Mouse (Mus musculus) c-Kit-negative CD71-positive TER-119-positive erythroid progenitor cells, embryonic 14.5 days (primary cell): ENCODE results near the gene Fam173b.

Source experiments
- DNase-seq: peaks from one replicate; pipeline ENCODE4 v3.0.0-alpha.2; 2013; ENCODE audit warnings: low read depth, low spot score

Gene Fam173b

DNA sequence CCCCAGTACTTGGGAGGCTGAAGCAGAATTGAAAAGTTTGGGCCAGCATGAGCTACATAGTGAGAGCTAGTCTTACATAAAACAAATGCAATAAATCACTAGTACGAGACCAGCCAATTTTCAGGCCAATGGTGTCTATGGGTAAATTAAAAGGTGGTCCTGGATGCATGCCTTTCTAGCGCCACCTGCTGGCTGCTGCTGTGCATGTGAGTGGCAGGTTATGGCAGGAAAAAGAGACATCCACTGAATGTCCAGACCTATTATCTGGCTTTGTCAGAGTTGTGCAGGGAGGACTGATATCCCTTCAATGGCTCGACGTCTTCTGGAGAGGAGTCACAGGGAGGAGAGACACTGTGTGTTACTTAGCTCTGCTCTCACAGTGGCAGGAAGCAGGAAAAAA is 15.1 kb upstream of the Fam173b start:
- DNase-seq: peak; percentile 58

DNA sequence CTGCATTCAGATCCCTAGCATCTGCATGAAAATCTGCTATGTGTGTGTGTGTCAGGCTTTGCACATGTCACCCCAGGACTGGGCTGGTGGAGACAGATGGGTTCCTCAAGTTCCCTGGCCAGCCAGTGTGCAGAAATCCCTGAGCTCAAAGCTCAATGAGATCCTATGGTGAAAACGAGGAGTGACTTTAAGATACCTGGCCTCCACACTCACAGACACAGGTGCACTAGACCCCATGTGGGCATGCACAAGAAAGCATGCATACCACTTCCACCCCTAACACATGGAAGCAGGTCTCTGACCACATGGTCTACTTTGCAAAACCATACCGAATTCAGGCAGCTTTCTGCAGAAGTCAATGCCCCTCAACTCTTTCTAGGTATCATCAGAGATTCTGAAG is 13.9 kb upstream of the Fam173b start:
- no peak for DNase-seq

DNA sequence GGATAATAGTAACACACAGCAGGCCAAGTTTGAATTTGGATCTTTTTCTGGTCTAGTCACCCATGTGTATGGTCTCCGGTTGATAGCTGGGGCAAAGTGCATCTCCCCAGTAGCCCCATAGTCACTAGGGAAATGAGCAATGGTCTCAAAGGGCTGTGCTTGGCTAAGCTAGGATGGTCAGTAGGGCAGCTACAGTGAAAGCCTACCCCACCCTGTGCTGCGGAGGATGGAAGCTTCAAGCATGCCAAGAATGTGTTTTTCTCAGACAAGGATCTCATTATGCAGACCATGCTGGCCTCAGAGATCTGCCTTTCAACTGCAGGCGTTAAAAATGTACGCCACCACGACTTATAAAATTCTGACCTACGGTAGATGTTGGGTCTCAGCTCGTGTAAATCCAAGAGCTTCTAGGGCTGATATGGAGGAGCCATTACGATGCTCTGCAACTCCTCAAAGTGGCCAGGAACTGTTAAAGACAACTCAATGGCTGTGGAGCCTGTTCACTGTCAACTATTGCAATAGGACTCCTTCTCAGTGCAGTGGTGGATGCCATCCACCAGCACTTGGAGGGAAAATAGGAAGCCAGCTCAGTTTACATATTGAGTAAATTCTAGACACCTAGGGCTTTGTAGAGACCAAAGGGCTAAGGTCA is 12.5 kb upstream of the Fam173b start:
- DNase-seq: no peak

DNA sequence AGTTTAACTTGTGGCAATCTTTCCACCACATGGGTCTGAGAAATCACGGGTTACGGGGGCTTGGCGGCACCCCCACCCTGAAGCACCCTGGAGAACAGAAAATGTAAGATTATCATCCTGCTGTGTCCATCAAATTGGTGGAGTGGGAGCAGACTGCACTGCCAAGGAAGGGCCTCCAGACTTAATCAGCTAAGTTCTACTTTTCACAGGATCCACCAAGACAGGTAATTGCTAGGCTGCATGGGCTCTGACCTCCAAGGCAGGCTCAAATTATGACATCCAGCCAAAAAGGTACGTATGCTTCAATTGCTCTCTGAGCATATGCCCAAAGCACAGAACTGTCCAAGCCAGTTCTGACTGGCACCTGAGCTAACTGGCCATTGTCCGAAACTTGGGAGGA is 11.5 kb upstream of the Fam173b start:
- no peak for DNase-seq

DNA sequence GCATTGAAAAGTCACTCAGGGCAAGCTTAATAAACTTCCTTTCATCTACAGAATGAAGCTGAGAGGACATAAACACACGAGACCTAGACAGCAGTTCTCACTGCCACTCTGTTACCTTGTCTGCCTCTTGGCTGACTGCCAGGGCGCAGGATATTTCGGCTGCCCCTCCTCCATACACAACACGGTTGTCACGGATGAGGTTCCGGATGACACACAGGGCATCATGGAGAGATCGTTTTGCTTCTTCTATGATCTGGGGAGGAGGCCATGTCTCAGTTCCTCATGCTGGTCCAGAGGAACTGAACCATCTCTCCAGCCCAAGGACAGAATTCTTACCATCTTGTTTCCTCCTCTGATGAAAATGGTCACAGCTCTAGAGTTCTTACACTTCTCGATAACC is 9.1 kb upstream of the Fam173b start:
- no peak for DNase-seq

DNA sequence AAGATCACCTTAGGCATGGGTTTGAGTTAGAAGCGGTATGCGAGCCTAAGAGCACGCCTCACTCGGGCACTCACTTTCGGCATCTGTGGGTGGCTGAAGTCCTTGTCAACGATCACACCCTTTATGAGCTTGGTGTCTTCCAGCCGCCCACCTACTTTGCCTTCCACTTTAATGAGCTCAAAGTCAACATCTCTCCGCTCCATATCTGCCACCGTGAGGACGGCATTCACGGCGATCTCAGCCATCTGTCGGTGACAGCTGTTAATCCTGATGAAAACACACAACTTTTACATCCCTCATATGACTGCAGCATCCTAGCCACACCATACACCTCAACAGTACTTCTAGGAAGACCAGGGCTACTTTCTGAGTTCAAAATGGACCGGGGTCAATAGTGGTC is 7.4 kb upstream of the Fam173b start:
- no peak for DNase-seq

DNA sequence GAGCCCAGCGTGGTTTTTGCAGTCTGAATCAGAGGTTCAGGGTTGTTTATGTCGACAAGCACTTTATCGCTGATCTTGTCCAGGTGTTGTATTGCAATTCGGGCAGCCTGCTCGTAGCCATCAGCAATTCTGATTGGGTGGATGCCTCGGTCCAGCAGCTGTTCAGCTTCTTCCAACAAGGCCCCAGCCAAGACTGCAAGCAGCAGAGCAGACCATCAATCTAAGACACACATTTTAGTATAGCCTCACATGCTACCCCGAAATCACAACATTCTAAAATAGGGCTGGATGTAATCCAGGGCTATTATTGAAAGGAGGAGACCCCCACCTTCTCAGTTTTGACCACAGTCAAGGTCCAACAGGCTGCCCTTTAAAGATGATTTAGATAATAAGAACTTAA is 6.0 kb upstream of the Fam173b start:
- no peak for DNase-seq

DNA sequence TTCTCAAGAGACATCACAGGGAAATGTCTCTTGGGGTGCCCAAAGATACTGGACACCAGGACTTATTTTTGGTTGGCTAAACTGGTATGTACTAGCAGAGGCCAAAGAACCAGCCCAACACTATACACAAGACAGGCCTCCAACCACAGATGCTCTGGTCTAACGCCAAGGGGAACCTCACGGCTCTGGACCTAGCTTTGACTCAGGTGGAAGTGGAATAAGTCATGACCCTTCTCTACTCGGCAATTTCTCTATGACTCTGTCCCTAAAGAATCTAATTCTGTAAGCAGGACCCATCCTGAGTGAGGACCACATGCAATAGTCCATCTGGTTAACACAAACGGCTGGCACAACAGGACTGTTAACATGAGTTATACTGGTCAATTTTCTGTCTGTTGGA is 1.8 kb upstream of the Fam173b start:
- no peak for DNase-seq

DNA sequence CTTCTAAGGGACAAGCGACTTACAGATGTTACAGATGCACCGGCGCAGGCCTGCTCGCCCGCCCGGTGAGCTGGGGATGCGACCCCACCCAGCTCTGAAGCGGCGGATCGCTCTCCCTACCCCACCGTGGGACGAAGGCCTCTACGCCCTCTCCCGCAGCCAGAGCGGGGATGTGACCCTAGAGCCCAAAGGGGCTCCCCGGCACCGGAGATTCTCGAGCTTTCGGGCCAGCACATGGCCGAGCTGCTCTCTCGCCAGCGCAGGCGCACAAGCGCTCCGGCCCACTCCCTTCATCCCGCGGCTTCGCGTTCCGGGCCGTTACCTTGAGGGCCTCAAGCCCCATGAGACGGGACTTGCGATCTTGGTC is 390 bp upstream of the Fam173b start:
- no peak for DNase-seq

DNA sequence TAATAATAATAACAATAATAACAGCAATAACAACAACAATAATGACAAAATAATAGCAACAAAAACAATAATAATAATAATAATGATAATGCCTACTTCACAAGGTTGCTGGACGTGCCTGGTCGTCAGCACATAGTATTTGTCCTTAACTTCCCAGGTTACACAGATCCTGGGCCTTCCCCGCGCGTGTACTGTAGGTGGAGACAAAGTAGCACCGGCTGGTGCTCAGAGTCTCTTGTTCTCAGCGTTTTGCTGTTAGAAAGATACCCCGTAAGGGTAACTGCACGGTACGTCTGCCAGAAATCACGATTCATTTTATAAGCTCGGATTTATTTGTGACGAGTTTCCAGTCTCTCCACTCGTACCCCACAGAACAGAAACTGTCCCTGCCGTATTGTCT is 774 bp downstream of the Fam173b start:
- DNase-seq: peak; percentile 48

DNA sequence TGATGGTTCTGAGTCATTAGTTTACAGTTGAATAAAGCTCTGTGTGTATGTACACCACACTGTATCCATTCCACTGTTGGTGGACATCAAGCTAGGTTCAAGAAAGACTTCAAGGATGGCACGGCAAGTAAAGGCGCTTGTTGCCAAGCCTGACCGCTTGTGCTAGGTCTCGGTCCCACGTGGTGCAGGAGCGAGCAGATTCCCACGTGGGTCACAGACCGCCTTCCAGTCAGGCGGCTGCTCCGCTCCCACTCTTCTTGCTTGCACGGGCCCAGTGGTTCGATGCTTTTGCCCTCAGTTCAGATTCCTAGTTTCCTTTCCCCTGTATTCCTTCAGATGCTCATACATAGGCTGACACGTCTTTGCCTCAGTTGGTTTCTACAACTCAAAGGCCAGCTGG is 1.5 kb downstream of the Fam173b start:
- DNase-seq: no peak

DNA sequence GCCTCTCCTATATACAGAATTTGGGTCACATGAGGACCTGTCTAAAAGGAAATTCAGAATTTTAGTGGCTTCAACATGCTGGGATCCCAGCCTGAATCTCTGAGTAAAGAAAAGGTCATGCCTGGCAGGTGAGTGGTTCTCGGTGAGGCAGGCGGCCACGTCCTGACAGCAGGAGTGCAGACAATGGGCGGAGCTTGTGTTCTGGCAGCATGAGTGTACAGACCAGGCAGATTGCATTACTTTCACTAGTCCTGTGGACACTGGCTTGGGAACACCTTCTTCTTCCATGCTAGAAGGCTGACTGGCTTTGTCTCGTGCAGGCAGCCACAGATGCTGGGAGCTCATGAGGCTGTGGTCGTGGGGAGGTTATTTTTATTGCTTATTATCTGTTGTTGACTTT is 5.2 kb downstream of the Fam173b start:
- no peak for DNase-seq

DNA sequence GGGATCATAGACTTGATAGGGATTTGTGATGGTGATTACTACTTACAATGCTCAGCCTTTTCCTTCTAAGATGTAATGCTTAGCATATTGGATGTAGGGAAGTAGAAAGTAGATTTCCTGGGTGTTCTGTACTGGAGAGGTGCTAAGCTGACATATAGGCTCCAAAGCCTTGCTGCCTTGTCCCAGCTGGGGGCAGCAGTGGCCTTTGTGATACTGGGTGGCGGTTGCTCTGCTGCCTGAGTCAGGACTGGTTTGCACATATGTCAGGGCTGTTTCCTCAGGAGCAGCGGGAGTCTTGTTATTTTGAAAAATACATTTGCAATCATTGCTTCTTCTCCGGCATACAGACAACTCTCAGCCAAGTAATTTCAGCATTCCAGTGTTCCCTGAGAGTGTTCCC is 9.4 kb downstream of the Fam173b start:
- no peak for DNase-seq

DNA sequence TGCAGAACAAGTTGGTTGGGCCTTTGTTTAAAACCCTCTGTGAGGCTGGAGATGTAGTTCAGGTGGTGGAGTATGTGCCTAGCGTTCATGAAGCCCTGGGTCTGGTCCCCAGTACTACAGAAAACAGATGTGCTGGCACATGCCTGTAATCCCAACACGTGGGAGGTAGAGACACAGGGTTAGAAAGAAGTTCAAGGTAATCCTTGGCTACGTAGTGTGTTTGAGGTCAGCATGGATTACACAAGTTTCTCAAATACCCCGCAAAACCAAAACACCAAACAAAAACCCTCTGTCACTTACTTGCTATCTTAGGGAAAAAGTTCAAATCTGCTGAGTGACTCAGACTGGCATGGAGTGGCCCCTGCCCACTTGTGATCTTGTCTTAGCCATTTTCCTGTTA is 10.3 kb downstream of the Fam173b start:
- DNase-seq: no peak

DNA sequence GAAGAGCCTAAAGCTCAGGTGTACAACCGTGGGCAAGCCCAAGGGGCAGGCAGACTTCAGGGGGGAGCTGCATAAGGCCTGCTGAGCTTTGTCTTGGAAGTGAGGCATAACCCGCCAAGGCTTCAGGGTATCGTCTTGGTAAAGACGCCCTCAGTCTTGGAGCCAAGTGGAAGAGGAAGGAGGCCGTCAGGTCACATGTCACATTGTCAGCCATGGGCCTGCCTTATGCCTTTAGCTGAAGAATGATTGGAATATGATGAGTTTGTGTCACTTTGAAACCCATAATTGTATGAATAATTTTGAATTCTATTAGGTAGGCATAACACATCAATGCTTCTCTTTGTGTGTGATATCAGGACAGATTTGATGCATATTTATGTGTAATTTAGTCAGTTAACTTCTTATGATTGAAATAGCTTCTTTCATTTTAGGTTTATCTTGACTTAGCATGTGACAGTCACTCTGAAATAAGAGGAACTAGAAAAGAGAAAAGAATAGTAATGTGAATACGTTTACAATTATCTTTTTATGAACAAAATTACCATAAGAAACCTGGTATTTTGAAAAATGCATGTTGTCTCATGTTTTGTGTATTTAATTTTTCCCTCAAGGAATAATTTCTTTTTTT is 12.3 kb downstream of the Fam173b start:
- no peak for DNase-seq

DNA sequence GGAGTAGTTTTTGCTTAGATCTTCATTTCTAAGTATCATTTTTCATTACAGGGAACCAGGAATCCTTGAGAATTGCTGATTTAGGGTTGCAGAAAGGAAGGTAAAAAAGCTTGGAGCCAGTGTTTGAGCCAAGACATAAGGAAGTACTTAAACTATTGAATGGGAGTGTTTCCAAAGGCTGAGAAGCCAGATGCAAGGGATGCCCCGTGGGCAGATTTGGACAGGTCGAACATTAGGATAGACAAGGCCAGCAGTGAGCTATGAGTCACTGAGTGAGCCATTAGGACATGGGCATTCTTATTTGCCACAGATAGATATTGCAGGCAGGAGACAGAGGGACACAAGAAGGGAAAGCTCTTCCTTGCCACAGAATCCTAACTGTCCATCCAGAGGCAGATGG is 13.0 kb downstream of the Fam173b start:
- DNase-seq: no peak

DNA sequence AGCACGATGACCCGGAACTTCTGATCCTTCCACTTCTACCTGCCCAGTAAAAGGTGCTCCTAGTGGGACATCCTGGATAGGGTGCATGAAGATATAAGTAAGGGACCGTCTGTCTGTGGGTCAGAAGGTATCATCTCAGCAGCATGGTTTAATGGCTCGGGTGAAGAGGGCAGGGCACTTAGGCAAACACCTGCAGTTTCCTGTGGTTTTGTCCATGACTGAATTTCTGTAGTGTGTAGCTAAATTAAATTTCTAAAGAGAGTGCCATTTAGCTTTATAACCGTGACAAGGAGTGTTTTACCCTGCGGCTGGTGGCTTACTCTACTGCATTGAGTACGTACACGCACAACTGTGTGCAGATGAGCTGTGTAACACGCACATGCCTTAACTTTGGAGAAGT is 15.6 kb downstream of the Fam173b start:
- DNase-seq: no peak

DNA sequence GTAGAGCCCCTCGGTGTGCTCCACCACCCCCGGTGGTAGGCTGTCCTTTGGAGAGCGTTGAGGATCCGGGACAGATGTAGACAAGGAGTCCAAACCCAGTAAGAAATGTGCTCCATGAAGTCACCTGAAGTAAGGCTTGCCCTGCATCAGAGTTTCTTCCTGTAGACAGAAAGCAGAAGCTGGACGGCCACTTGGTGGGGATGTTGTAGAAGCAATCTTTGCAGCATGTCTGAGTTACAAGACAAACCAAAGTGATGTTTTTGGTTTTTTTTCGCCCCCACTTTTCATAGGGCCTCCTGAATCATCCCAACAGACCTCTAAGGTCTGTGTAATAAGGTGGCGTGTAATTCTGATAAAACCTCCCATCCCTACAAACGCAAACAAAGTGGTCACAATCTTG is 17.9 kb downstream of the Fam173b start:
- no peak for DNase-seq

DNA sequence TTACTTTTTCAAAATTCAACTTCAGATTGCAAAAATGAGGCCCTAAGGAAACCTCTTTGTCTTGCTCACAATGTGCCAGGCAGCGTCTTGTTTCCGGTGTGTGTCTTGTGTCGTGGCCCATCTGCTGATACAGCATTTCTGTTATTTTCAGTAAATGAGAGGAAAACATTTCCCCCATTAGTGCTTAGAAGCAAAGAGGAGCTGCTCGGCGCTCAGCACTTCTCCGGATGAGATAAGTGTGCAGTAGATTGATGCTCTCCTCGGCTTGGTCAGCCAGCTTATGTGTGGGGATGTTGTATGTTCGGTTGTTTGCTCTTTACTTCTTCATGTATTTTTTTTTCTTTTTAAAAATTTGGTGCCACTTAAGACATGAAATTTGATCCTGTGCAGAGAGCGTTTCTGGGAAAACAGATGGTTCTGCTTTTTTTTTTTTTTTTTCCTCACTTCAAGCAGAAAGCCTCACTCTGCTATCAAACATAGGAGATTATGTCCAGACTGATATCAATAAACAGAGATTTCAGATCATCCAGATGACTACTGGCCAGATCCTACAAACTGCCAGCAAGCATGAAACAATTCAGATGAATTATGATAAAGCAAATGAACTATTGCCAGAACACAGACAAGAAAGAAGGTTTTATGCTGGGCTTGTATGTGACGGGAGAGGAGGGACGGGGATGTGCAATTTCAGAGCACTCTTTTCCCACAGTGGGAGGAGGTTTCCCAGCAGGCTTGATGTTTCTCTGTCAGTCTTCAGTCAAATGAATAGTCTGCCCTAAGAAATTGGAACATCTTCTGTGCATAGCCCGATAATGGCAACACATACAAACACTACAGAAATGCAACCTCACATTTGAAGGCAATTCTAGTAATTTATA is 25.9 kb downstream of the Fam173b start:
- DNase-seq: no peak

DNA sequence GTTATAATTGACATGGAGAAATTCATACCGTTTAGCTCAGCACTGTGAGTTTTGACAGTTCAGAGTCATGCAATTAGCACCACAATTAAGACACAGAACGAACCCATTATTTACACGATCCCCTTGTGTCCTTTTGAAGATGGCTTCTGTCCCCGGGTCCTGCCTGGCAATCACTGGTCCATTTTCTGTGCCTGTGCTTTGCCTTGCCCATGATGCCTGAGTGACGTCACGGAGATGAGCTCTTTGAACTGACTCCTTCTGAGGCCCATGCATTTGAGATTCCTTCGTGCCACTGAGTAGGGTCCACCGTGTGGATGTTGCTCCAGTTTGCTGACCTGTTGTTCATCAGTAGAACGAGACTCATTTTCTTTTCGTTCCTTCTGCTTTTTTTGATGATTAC is 26.5 kb downstream of the Fam173b start:
- DNase-seq: no peak

DNA sequence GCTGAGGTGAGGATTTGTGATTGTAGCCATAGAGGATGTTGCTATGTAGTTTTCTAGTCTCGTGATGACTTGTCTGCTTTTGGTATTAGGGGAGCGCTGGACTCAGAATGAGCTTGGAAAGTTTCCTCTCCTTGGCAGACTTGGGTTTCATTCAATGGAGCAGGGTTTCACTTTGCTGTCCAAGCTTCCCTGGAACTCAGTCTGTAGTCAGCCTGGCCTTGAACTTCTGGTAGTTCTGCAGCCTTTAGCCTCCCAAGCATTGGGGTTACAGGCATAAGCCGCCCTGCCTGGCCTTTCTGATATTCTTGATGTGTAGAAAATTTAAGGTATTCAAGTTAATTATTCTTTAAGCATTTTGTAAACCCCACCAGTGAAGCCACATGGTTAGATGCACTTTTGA is 27.9 kb downstream of the Fam173b start:
- no peak for DNase-seq

DNA sequence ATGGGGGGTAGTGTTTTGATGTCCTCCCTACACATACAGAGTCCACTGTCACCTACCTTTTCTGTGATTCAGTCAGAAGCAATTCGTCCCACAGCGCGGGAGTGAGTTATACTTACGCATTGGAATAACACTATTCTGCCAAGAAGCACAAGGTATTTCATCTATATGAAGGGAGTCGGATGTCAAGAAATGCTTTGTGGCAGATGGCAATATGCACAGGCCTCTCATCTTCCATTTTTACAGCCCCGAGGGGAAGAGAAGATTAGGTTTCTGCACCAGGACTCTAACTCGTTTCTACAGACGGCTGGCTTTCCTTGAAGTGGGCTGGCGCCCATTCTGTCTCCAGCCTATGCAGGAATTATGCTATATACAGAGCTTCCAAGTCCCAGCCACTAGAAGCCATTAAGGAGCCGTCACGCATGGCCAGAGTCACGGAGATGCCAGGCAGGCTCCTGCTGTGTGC is 29.8 kb downstream of the Fam173b start:
- DNase-seq: no peak

DNA sequence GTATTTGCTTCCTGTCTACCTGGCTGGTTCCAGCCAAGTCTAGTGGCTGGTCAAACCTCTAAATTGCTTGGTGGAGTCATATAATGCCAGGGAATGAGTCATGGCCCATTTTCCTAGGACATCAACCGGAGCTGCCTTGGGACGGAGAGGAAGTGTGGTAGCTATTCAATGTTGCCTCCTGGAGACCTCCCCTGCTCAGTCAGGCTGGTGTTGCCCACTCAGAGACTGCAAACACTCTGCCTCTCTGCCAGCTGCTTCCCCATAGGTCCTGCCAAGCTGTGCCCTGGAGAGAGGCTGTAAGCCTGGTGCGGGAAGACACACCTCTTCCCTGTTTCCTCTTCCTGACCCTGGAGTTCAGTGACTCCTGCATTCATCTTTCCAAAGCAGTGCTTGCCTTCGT is 30.8 kb downstream of the Fam173b start:
- DNase-seq: no peak
